Mouse (Mus musculus) stomach, postnatal 0 days (tissue): ENCODE data around the gene Plekhg6. TPM values are rescaled to one million over a fixed set of nuclear protein-coding genes. Genes with fewer than 3 reads are reported as not detected.
A peak's percentile ranks its signal among the peaks of the same experiment; 100 is the strongest.

Source experiments
- ATAC-seq: fragments of 200-750 bp; cut with Nextera tagmentation; 2 replicates; pipeline ENCODE4 v1.8.0; 2017; ENCODE audit not compliant: low FRiP score, low TSS enrichment
- DNase-seq: peaks from one replicate; pipeline ENCODE4 v3.0.0-alpha.2; 2016; ENCODE audit warnings: low spot score
- H3K27ac ChIP-seq: fragments of 300-500 bp; sonication (generic); replicated peaks from 2 replicates; pipeline ENCODE4 v1.5.1; 2014; ENCODE audit warnings: mild to moderate bottlenecking, control low read depth
- H3K27me3 ChIP-seq: fragments of 300-500 bp; sonication (generic); 2 replicates; pipeline ENCODE4 v1.6.1; 2014; ENCODE audit warnings: low read length; ENCODE audit not compliant: control insufficient read depth, insufficient read depth
- H3K36me3 ChIP-seq: fragments of 300-500 bp; sonication (generic); 2 replicates; pipeline ENCODE4 v1.6.1; 2014; ENCODE audit warnings: low read length, mixed read lengths; ENCODE audit not compliant: control insufficient read depth, insufficient read depth
- H3K4me1 ChIP-seq: fragments of 300-500 bp; sonication (generic); replicated peaks from 2 replicates; pipeline ENCODE4 v1.6.1; 2014; ENCODE audit warnings: antibody characterized with exemption; ENCODE audit not compliant: control insufficient read depth, insufficient read depth
- H3K4me2 ChIP-seq: fragments of 300-500 bp; sonication (generic); replicated peaks from 2 replicates; pipeline ENCODE4 v1.6.1; 2014; ENCODE audit warnings: low read depth, mild to moderate bottlenecking, control low read depth, moderate library complexity
- H3K4me3 ChIP-seq: fragments of 300-500 bp; sonication (generic); 2 replicates; pipeline ENCODE4 v1.5.1; 2014; ENCODE audit warnings: low read depth, low read length, control low read depth
- H3K9ac ChIP-seq: fragments of 300-500 bp; sonication (generic); 2 replicates; pipeline ENCODE4 v1.6.1; 2014; ENCODE audit warnings: mild to moderate bottlenecking, low read length, control low read depth, mixed read lengths
- H3K9me3 ChIP-seq: fragments of 300-500 bp; sonication (generic); 2 replicates; pipeline ENCODE4 v1.6.1; 2016; ENCODE audit warnings: low read length; ENCODE audit not compliant: control insufficient read depth
- CTCF ChIP-seq: IDR thresholded peaks from 2 replicates; pipeline ENCODE4 v1.5.1; 2016; ENCODE audit warnings: antibody characterized with exemption, low read depth, mild to moderate bottlenecking, moderate library complexity
- EP300 ChIP-seq: optimal IDR thresholded peaks from 2 replicates; pipeline ENCODE3; 2016; ENCODE audit warnings: antibody characterized with exemption
- WGBS: fragments of 180-500 bp; shearing (Covaris S2); extraction: QIAGEN DNeasy Blood & Tissue Kit; methylation state at CpG from one replicate; pipeline ENCODE4 v1.1.7; 2014; 5-methylcytosine and 5-hydroxymethylcytosine counted together
- polyA plus RNA-seq: library from polyadenylated mRNA; unstranded; fragments of >200 nt; fragmentation: Nextera tagmentation; extraction: Ambion mirVana; gene quantifications from 2 replicates; pipeline ENCODE4 v1.2.1, GENCODE M21; 2015

Gene Plekhg6
- 6.3 and 6.7 TPM in 2 replicates for polyA plus RNA-seq

DNA sequence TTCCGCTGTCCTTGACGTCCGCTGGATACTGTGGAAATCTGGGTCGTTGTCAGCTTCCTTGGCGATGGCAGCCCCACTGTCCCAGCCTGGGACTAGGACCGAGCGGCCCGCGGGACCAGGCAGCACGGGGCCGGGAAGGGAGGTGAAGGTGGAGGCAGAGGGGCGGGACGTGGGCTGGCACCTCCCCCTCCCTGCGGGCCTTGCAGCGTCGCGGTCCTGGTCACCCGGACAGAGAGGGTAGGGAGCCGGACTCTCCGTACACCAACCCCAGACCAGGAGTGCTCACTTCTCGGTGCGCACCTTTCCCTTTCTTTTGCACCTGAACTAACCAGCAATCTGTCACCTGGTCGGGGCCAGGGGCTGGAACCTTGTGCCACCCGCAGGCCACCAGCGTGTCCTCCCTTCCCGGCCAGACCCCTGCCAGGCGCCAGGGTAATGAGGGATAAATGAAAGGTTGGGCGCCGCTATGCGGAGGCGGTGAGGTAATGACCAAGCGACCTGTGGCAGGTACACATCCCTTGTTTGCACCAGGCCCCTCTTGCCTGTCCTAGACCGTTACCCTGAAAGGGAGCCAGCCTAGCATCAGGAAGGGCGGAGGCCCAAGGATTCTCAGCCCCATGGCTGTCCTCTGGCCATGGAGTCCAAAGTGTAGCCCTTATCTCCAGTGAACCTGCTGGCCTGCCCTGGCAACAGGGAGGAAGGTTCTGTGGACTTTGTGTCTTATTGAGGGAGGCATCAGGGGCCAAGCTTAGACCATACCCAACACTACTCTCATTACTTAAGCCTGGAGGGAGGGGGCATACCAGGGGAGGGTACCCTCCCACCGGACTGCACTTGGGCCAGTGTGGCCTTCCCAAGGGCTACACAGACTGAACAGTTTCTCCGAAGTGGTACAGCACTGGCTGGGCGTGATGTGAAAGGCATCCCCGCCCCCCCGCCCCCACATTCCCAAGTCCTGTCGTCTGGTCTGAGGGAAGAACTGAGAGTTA is at the start of gene Plekhg6:
Gene Plekhg6 (minus strand): TSS at position 422 of the 989 bp plus-strand sequence.
- peak within 1 kb of the TSS; percentile 76 for H3K4me2 ChIP-seq
- peak within 1 kb of the TSS; percentile 47 for H3K4me3 ChIP-seq
- H3K27ac ChIP-seq = peak within 1 kb of the TSS; percentile 53
- DNase-seq (peak; percentile 78), ATAC-seq (peak; percentile 61)
- no peaks in the 10 kb centered on the region for H3K9me3 ChIP-seq
- 12% methylated on average over 33 of the region's 40 CpGs for WGBS
- TF ChIP-seq CTCF = no peak
- TF ChIP-seq EP300 = no peak
- peak within 1 kb of the TSS; percentile 68 for H3K9ac ChIP-seq
- no peaks in the 10 kb centered on the region for H3K36me3 ChIP-seq
- H3K27me3 ChIP-seq = no peaks in the 10 kb centered on the region
- peaks cover 3% of the 10 kb centered on the region; the same call in 1 of the 2 replicates for H3K4me1 ChIP-seq

DNA sequence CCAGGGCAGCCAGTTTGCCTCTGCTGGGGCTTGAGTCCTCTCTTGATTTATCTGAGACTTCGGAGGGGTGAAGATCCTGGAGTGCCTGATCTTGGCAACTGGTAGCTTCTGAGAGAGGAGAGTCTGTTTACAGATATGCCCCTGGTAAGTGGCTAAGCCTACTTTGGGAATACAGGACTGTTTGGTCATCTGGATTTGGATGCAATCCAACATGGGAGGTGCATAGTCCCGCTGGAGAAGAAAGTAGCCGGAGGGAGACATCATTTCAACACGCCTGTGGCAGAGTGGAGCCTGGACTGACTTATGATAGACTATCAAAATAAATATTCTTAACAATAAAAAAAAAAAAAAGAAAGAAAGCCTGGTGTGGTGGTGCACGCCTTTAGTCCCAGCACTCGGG is 49.1 kb upstream of the Plekhg6 start:
- Histone ChIP-seq H3K27me3 (no peaks in the 10 kb centered on the region), H3K4me3 (no peak overlapping the region), H3K4me2 (no peak overlapping the region), H3K9me3 (no peaks in the 10 kb centered on the region), H3K9ac (no peak overlapping the region), H3K4me1 (no peaks in the 10 kb centered on the region; the same call in 1 of the 2 replicates), H3K36me3 (no peaks in the 10 kb centered on the region), H3K27ac (no peak overlapping the region)
- 49% methylated on average over 6 of the region's 6 CpGs for WGBS
- no peak for DNase-seq
- TF ChIP-seq CTCF = no peak
- TF ChIP-seq EP300 = no peak
- ATAC-seq = no peak

DNA sequence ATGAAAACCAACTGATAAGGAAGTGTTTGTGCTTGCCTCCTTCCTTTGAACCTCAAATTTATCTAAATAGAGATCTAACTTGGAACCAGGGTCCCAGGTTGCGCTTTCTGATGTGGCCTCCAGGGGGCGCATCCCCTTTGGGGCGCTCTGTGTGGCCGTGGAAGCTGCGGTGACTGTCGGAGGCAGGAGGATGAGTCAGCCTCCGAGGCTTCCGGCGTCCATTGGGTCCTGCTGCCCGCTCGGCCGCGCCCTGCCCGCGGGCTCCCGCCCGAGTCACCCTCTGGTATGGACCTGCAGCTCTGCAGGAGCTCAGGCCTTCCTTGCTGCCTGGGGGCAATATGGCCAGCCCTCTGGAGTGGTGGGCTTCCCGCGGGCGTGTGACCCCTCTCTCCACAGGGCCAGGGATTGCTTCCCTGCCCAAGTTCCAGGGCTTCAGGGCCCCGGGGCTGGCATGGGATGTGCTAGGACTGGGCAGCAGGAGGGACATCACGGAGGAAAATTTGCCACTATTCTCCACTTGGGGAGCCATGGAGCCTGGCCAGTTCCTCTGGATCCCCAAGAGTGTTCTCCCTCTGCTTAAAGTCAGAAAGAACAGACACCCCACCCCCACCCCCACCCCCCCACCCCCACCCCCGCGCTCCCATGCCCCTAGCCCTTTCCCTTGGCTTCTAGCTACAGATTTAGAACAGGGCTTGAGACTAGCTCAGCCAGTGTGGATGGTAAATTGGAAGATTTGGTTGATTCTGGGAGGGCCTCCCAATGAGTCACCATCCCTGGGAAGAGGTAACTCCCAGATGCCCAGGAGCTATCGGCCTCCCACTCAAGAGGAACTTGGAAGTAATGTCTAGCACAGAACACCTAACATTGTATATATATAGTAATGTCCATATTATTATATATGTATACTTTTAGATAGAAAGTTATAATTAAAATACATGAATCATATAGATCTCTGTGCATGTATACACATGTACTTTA is 46.1 kb upstream of the Plekhg6 start:
- H3K36me3 ChIP-seq = no peaks in the 10 kb centered on the region
- no peaks in the 10 kb centered on the region for H3K9me3 ChIP-seq
- no peak for TF ChIP-seq EP300
- TF ChIP-seq CTCF = peak; percentile 95
- H3K27me3 ChIP-seq = no peaks in the 10 kb centered on the region
- peak overlapping the region; percentile 38 for H3K4me3 ChIP-seq
- ATAC-seq = peak; percentile 94
- no peaks in the 10 kb centered on the region; the same call in 1 of the 2 replicates for H3K4me1 ChIP-seq
- DNase-seq = peak; percentile 89
- H3K27ac ChIP-seq = peak overlapping the region; percentile 93
- 2% methylated on average over 23 of the region's 25 CpGs for WGBS
- peak overlapping the region; percentile 65 for H3K9ac ChIP-seq
- H3K4me2 ChIP-seq = peak overlapping the region; percentile 84

DNA sequence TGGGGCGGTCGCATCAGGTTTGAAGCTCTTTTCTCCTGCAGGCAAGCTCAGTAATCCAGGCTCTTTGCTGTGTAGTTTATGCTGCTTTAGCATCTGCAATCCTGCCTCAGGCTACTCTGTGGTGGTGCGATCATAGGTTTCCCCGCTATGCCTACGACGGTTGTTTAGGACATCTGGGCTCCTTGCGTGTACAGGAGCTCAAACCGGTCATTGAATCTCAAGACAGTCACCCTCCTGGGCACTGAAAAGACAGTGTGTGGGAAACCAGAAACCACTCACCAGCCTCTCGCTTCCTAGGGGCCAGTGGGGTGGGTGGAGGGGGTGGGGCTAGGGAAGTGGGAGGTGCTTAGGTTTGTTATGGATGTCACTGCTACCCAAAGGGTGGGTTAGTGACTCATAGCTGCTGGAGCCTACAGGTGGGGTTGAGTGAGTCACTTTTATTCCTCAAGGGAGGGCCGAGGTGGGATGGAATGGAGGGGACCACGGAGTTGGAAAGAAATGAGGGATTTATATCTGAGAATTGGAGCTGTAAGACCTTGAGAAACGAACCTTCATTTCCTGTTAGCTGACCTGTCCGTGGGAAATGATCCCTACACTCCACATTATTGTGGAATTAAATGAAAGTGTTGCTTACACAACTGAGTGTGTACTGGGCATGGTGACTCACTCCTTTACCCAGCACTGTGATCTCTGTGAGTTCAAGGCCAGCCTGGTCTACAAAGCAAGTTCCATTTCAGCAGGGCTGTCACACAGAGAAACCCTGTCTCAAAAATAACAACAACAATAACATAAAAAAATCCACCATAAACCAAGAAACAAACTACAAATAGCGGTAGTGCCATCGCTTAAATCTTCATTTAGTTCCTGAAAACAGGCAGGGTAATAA is 44.9 kb upstream of the Plekhg6 start:
- no peak for ATAC-seq
- H3K4me3 ChIP-seq = no peak overlapping the region
- TF ChIP-seq EP300 = no peak
- no peak for TF ChIP-seq CTCF
- H3K27ac ChIP-seq = peak overlapping the region; percentile 61
- no peak overlapping the region for H3K9ac ChIP-seq
- H3K27me3 ChIP-seq = no peaks in the 10 kb centered on the region
- no peaks in the 10 kb centered on the region for H3K9me3 ChIP-seq
- peak; percentile 38 for DNase-seq
- no peak overlapping the region for H3K4me2 ChIP-seq
- H3K36me3 ChIP-seq = no peaks in the 10 kb centered on the region
- H3K4me1 ChIP-seq = no peaks in the 10 kb centered on the region; the same call in 1 of the 2 replicates
- WGBS = 57% methylated on average over 15 of the region's 15 CpGs

DNA sequence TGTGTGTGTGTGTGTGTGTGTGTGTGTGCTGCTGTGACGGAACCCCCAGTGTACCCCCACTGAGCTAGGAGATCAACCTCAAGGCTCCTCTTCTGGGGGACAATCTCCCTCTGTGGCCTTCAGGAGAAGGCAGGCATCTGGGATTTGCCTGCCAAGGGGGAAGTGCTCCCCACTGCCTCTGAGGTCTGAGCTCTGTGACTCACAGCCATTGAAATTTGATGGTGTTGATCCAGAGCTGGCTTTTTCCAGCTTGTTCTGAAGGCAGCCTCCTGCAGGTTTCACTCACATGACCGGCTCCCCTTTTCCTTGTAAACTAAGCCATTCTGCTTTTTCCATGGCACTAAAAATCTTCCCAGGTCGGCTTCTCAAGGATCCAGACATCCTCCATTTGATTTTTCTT is 43.6 kb upstream of the Plekhg6 start:
- no peak overlapping the region for H3K4me3 ChIP-seq
- H3K9ac ChIP-seq = no peak overlapping the region
- H3K4me1 ChIP-seq = no peaks in the 10 kb centered on the region; the same call in 1 of the 2 replicates
- TF ChIP-seq EP300 (no peak), CTCF (no peak)
- H3K27me3 ChIP-seq = no peaks in the 10 kb centered on the region
- H3K36me3 ChIP-seq = no peaks in the 10 kb centered on the region
- ATAC-seq (no peak), DNase-seq (no peak)
- WGBS = 50% methylated on average over 3 of the region's 3 CpGs
- no peak overlapping the region for H3K4me2 ChIP-seq
- H3K27ac ChIP-seq = peak overlapping the region; percentile 80
- H3K9me3 ChIP-seq = no peaks in the 10 kb centered on the region
